Mouse (Mus musculus) frontal cortex, adult (tissue): ENCODE results near the gene Mrpl54.

ENCODE experiments used
- ATAC-seq: cut with Nextera tagmentation; 2 replicates; pipeline ENCODE4 v1.9.2; 2017; ENCODE audit warnings: mild to moderate bottlenecking, moderate library complexity, mixed read lengths; ENCODE audit not compliant: low TSS enrichment

The Mrpl54 gene

GRCm38 (mm10) chr10:81266211-81267105 is at the start of gene Mrpl54, which contains the start of gene Apba3:
Mrpl54 (minus strand) TSS chr10:81266934.
Apba3 (plus strand) TSS chr10:81266960.
- peak; percentile 80 for ATAC-seq

- no peak for ATAC-seq
Observed at GRCm38 (mm10) chr10:81315587-81315986, 48.9 kb upstream of the Mrpl54 start.

GRCm38 (mm10) chr10:81314201-81314600 is 47.5 kb upstream of the Mrpl54 start:
- ATAC-seq = no peak

GRCm38 (mm10) chr10:81313581-81313980 is 46.8 kb upstream of the Mrpl54 start:
- ATAC-seq = no peak

GRCm38 (mm10) chr10:81309571-81309970 is 42.8 kb upstream of the Mrpl54 start:
- no peak for ATAC-seq

GRCm38 (mm10) chr10:81306837-81307682 is 40.3 kb upstream of the Mrpl54 start:
- peak; percentile 39 for ATAC-seq

- ATAC-seq = no peak
Observed at GRCm38 (mm10) chr10:81306173-81306668, 39.5 kb upstream of the Mrpl54 start.

- no peak for ATAC-seq
Observed at GRCm38 (mm10) chr10:81305663-81306062, 38.9 kb upstream of the Mrpl54 start.

GRCm38 (mm10) chr10:81304597-81305238 is 38.0 kb upstream of the Mrpl54 start:
- ATAC-seq = no peak

- ATAC-seq = no peak
Observed at GRCm38 (mm10) chr10:81303761-81304160, 37.0 kb upstream of the Mrpl54 start.

GRCm38 (mm10) chr10:81303258-81303657 is 36.5 kb upstream of the Mrpl54 start:
- no peak for ATAC-seq

GRCm38 (mm10) chr10:81302781-81303218 is 36.1 kb upstream of the Mrpl54 start:
- ATAC-seq = peak; percentile 18

GRCm38 (mm10) chr10:81302288-81302687 is 35.6 kb upstream of the Mrpl54 start:
- no peak for ATAC-seq

GRCm38 (mm10) chr10:81301321-81301720 is 34.6 kb upstream of the Mrpl54 start:
- no peak for ATAC-seq

- ATAC-seq = no peak
Observed at GRCm38 (mm10) chr10:81300352-81300907, 33.7 kb upstream of the Mrpl54 start.

GRCm38 (mm10) chr10:81299585-81300351 is 33.0 kb upstream of the Mrpl54 start:
- ATAC-seq = no peak

GRCm38 (mm10) chr10:81298369-81299100 is 31.8 kb upstream of the Mrpl54 start:
- ATAC-seq = peak; percentile 60

GRCm38 (mm10) chr10:81297845-81298244 is 31.1 kb upstream of the Mrpl54 start:
- no peak for ATAC-seq

GRCm38 (mm10) chr10:81297246-81297645 is 30.5 kb upstream of the Mrpl54 start:
- ATAC-seq = no peak

GRCm38 (mm10) chr10:81295185-81295584 is 28.5 kb upstream of the Mrpl54 start:
- ATAC-seq = peak; percentile 5; the same call in 1 of the 2 replicates
